Mouse (Mus musculus): ENCODE data around the gene Disc1. TPM values are rescaled to one million over a fixed set of nuclear protein-coding genes. Genes with fewer than 3 reads are reported as not detected.

Disc1 gene
- polyA plus RNA-seq, 1 experiment from 2014 or later: 0.86 TPM

DNA sequence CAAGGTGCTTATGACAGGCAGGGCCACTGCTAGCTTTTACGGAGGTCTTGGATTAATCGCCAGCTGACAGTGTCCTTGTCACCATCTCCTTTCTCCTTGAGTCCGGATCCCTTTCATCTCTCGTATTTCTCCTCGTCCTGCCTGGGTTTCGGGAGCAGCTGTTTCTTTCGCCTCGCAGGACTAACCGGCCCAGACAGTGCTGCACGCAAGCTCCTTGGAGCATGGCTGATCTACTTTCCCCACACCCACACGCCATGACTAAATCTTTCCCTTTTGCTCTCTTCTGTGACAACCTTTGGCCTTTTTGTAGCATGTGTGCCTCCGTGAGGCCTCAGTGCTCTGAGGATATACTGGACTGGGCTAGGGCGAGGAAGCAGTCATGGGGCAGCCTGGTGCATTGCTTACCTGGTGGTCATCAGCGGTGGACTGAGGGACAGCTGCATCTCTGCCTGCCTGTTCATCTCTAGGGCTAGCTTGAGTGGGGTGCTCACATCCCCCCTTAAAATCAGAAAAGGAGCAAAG lies 142.6 kb downstream of the Disc1 start:
- Histone ChIP-seq H3K9me3 (replicated peaks; ENCODE audit: control insufficient read depth, low read length) (no peaks in the 10 kb centered on the region), H3K4me1 (ENCODE audit: control insufficient read depth, insufficient read depth, low read length) (peaks cover 2% of the 10 kb centered on the region), H3K9ac (replicated peaks; ENCODE audit: low read length) (no peak overlapping the region), H3K36me3 (replicated peaks; ENCODE audit: control insufficient read depth, insufficient read depth, low read depth, low read length) (no peaks in the 10 kb centered on the region), H3K4me3 (ENCODE audit: low read depth, low read length) (no peak overlapping the region), H3K27me3 (ENCODE audit: control insufficient read depth, insufficient read depth, low read length) (no peaks in the 10 kb centered on the region), H3K4me2 (ENCODE audit: low read depth, low read length) (no peak overlapping the region), H3K27ac (replicated peaks; ENCODE audit: low read depth, low read length) (no peak overlapping the region)
- WGBS: 78% methylated on average over 14 of the region's 14 CpGs
- no peak for DNase-seq (ENCODE audit: low spot score)
- no peak for ATAC-seq (replicated peaks; ENCODE audit: insufficient number of reproducible peaks, low FRiP score, low TSS enrichment, low read depth)

- Histone ChIP-seq H3K36me3 (replicated peaks; ENCODE audit: control insufficient read depth, insufficient read depth, low read depth, low read length) (no peaks in the 10 kb centered on the region), H3K27me3 (ENCODE audit: control insufficient read depth, insufficient read depth, low read length) (no peaks in the 10 kb centered on the region), H3K9me3 (replicated peaks; ENCODE audit: control insufficient read depth, low read length) (no peaks in the 10 kb centered on the region), H3K27ac (replicated peaks; ENCODE audit: low read depth, low read length) (no peak overlapping the region), H3K4me3 (ENCODE audit: low read depth, low read length) (no peak overlapping the region), H3K9ac (replicated peaks; ENCODE audit: low read length) (no peak overlapping the region), H3K4me2 (ENCODE audit: low read depth, low read length) (no peak overlapping the region), H3K4me1 (ENCODE audit: control insufficient read depth, insufficient read depth, low read length) (peaks cover 2% of the 10 kb centered on the region)
- 75% methylated on average over 7 of the region's 7 CpGs for WGBS
- DNase-seq (ENCODE audit: low spot score) (no peak), ATAC-seq (replicated peaks; ENCODE audit: insufficient number of reproducible peaks, low FRiP score, low TSS enrichment, low read depth) (no peak)
Observed at GRCm38 (mm10) chr8:125197341-125198002, 143.5 kb downstream of the Disc1 start.

DNA sequence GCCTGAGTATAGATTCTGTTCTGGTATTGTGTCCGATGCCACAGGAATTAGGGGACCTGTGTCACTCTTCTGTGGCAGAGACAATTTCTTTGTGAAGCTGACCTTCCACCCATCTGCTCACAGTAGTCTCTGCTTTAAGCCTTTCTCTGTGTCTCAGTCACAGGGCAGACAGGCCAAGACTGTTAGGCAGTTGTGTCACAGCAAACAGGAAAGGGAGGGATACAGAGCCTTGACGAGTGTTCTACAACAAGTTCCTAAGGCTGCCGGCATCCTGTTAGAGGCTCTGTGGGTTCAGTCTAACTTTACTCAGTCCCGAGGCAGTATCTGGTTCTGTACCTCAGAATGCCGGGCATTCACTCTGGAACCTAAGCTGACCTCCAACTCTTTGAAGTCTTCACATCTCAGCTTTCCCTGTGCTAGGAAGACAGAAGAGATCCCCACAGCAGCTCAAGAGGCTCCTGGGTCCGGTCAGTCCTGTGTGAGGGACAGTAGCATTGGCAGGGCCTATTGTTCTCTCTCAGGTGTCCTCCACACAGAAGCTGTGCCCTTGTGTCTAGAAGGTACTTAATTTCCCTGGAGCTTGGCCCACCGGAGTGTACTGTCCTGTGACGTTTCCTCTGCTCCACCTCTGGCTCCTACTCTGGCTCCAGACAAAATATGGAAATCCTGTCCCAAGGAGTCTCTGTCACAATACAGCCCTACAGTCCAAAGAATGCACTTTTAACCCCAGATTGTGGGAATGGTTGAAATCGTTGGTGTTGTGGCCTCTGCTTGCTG lies 144.6 kb downstream of the Disc1 start:
- H3K27ac ChIP-seq (replicated peaks; ENCODE audit: low read depth, low read length): no peak overlapping the region
- DNase-seq (ENCODE audit: low spot score): no peak
- no peak overlapping the region for H3K4me2 ChIP-seq (ENCODE audit: low read depth, low read length)
- peaks cover 2% of the 10 kb centered on the region for H3K4me1 ChIP-seq (ENCODE audit: control insufficient read depth, insufficient read depth, low read length)
- WGBS: 72% methylated on average over 9 of the region's 9 CpGs
- H3K27me3 ChIP-seq (ENCODE audit: control insufficient read depth, insufficient read depth, low read length): no peaks in the 10 kb centered on the region
- no peak overlapping the region for H3K9ac ChIP-seq (replicated peaks; ENCODE audit: low read length)
- no peak overlapping the region for H3K4me3 ChIP-seq (ENCODE audit: low read depth, low read length)
- H3K36me3 ChIP-seq (replicated peaks; ENCODE audit: control insufficient read depth, insufficient read depth, low read depth, low read length): no peaks in the 10 kb centered on the region
- H3K9me3 ChIP-seq (replicated peaks; ENCODE audit: control insufficient read depth, low read length): no peaks in the 10 kb centered on the region
- no peak for ATAC-seq (replicated peaks; ENCODE audit: insufficient number of reproducible peaks, low FRiP score, low TSS enrichment, low read depth)

DNA sequence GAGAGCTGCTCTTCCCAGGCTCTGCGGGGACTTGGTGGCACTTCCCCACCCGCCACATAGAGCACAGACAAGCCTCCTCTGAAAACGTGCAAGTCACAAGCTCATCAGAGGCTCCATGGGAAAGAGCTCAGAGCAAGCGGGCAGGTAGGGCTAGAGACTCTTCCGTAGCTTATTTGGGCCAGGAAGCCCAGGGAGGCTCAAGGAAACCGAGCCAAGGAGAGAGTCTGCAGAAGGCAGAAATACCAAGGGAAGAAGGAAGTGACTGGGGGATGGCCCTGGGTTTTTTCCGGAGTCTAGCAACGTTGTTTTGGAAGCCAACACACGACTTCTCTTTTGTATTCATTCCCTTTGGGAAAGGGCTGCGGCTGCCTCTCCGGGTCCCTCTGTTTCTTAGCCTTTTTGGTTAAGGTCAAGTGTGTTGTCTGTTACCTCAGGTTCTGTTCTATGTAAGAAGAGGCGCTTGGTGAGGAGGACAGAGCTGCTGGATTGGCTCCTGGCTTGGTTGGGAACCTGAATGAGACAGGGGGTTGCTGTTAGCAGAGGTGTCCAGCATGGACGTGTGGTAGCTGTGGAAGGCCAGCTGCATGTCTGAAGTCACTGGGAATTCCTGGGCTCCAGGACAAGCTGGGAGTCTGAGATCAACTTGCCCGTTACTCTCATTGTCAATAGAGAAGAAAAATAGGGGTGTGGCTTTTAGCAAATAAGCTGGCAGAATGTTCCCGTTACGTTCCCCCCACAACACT lies 145.4 kb downstream of the Disc1 start:
- peaks cover 2% of the 10 kb centered on the region for H3K4me1 ChIP-seq (ENCODE audit: control insufficient read depth, insufficient read depth, low read length)
- no peaks in the 10 kb centered on the region for H3K36me3 ChIP-seq (replicated peaks; ENCODE audit: control insufficient read depth, insufficient read depth, low read depth, low read length)
- H3K9ac ChIP-seq (replicated peaks; ENCODE audit: low read length): no peak overlapping the region
- no peaks in the 10 kb centered on the region for H3K27me3 ChIP-seq (ENCODE audit: control insufficient read depth, insufficient read depth, low read length)
- 79% methylated on average over 16 of the region's 16 CpGs for WGBS
- no peaks in the 10 kb centered on the region for H3K9me3 ChIP-seq (replicated peaks; ENCODE audit: control insufficient read depth, low read length)
- ATAC-seq (replicated peaks; ENCODE audit: insufficient number of reproducible peaks, low FRiP score, low TSS enrichment, low read depth) (no peak), DNase-seq (ENCODE audit: low spot score) (no peak)
- no peak overlapping the region for H3K4me2 ChIP-seq (ENCODE audit: low read depth, low read length)
- H3K4me3 ChIP-seq (ENCODE audit: low read depth, low read length): no peak overlapping the region
- H3K27ac ChIP-seq (replicated peaks; ENCODE audit: low read depth, low read length): no peak overlapping the region

DNA sequence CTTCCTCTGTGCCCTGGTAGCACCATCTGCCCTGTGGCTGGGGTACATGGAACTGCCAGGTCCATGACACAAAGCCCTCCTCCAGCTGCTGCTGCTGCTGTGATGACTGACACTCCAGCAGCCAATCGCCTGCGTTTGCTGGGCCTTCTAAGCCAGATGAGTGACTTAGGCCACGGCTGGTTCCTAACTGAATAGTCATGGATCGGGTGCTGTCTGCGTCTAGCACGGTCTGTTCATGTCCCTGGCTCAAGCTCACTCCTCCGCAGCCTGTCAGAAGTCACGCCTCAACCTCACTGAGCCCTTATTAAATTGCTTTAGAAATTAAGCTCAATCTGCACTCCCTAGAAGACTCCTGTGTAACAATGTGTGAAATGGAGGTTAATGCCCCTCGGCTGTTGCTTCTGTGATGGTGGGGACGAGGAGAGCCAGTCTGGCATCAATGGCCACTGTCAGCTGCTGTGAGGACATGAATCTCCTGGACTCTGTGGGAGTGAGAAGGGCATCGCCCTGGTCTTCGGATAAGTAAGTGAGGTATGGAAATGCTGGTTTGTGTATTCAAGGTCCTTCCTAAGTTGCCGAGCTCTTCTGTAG lies 146.4 kb downstream of the Disc1 start:
- H3K27me3 ChIP-seq (ENCODE audit: control insufficient read depth, insufficient read depth, low read length): no peaks in the 10 kb centered on the region
- no peak overlapping the region for H3K4me3 ChIP-seq (ENCODE audit: low read depth, low read length)
- no peaks in the 10 kb centered on the region for H3K36me3 ChIP-seq (replicated peaks; ENCODE audit: control insufficient read depth, insufficient read depth, low read depth, low read length)
- no peak overlapping the region for H3K9ac ChIP-seq (replicated peaks; ENCODE audit: low read length)
- no peak overlapping the region for H3K27ac ChIP-seq (replicated peaks; ENCODE audit: low read depth, low read length)
- DNase-seq (ENCODE audit: low spot score) (no peak), ATAC-seq (replicated peaks; ENCODE audit: insufficient number of reproducible peaks, low FRiP score, low TSS enrichment, low read depth) (no peak)
- no peak overlapping the region for H3K4me2 ChIP-seq (ENCODE audit: low read depth, low read length)
- WGBS: 80% methylated on average over 13 of the region's 13 CpGs
- H3K9me3 ChIP-seq (replicated peaks; ENCODE audit: control insufficient read depth, low read length): no peaks in the 10 kb centered on the region
- peaks cover 2% of the 10 kb centered on the region for H3K4me1 ChIP-seq (ENCODE audit: control insufficient read depth, insufficient read depth, low read length)

GRCm38 (mm10) chr8:125201650-125202049 lies 147.7 kb downstream of the Disc1 start:
- Histone ChIP-seq H3K9me3 (replicated peaks; ENCODE audit: control insufficient read depth, low read length) (no peaks in the 10 kb centered on the region), H3K27me3 (ENCODE audit: control insufficient read depth, insufficient read depth, low read length) (no peaks in the 10 kb centered on the region), H3K9ac (replicated peaks; ENCODE audit: low read length) (no peak overlapping the region), H3K4me3 (ENCODE audit: low read depth, low read length) (no peak overlapping the region), H3K36me3 (replicated peaks; ENCODE audit: control insufficient read depth, insufficient read depth, low read depth, low read length) (no peaks in the 10 kb centered on the region), H3K4me1 (ENCODE audit: control insufficient read depth, insufficient read depth, low read length) (peaks cover 2% of the 10 kb centered on the region), H3K4me2 (ENCODE audit: low read depth, low read length) (no peak overlapping the region), H3K27ac (replicated peaks; ENCODE audit: low read depth, low read length) (no peak overlapping the region)
- ATAC-seq (replicated peaks; ENCODE audit: insufficient number of reproducible peaks, low FRiP score, low TSS enrichment, low read depth) (no peak), DNase-seq (ENCODE audit: low spot score) (no peak)
- WGBS: 78% methylated on average over 6 of the region's 6 CpGs

- H3K4me2 ChIP-seq (ENCODE audit: low read depth, low read length): no peak overlapping the region
- DNase-seq (ENCODE audit: low spot score) (no peak), ATAC-seq (replicated peaks; ENCODE audit: insufficient number of reproducible peaks, low FRiP score, low TSS enrichment, low read depth) (no peak)
- H3K27me3 ChIP-seq (ENCODE audit: control insufficient read depth, insufficient read depth, low read length): no peaks in the 10 kb centered on the region
- H3K27ac ChIP-seq (replicated peaks; ENCODE audit: low read depth, low read length): no peak overlapping the region
- peaks cover 2% of the 10 kb centered on the region for H3K4me1 ChIP-seq (ENCODE audit: control insufficient read depth, insufficient read depth, low read length)
- H3K36me3 ChIP-seq (replicated peaks; ENCODE audit: control insufficient read depth, insufficient read depth, low read depth, low read length): no peaks in the 10 kb centered on the region
- 79% methylated on average over 9 of the region's 9 CpGs for WGBS
- H3K9ac ChIP-seq (replicated peaks; ENCODE audit: low read length): no peak overlapping the region
- no peaks in the 10 kb centered on the region for H3K9me3 ChIP-seq (replicated peaks; ENCODE audit: control insufficient read depth, low read length)
- H3K4me3 ChIP-seq (ENCODE audit: low read depth, low read length): no peak overlapping the region
Observed at GRCm38 (mm10) chr8:125203016-125203415, 149.0 kb downstream of the Disc1 start.
